Mouse (Mus musculus): ENCODE data around the gene Epha7. TPM values are rescaled to one million over a fixed set of nuclear protein-coding genes. Genes with fewer than 3 reads are reported as not detected.

The Epha7 gene
- polyA plus RNA-seq, 1 experiment from 2014 or later = 26.4 TPM

GRCm38 (mm10) chr4:28944237-28944636 is 131.3 kb downstream of the Epha7 start:
- Histone ChIP-seq H3K4me2 (ENCODE audit: low read length) (no peak overlapping the region), H3K9me3 (replicated peaks; ENCODE audit: control insufficient read depth, low read length) (no peaks in the 10 kb centered on the region), H3K36me3 (ENCODE audit: control insufficient read depth, insufficient read depth, low read length) (peaks cover 3% of the 10 kb centered on the region; the same call in 1 of the 2 replicates), H3K4me3 (ENCODE audit: low read depth, low read length) (no peak overlapping the region), H3K27ac (ENCODE audit: low read depth, low read length) (no peak overlapping the region), H3K4me1 (ENCODE audit: control insufficient read depth, insufficient read depth, low read length) (no peaks in the 10 kb centered on the region), H3K9ac (ENCODE audit: low read length) (no peak overlapping the region), H3K27me3 (replicated peaks; ENCODE audit: control insufficient read depth, insufficient read depth, low read length) (no peaks in the 10 kb centered on the region)
- ATAC-seq (no peak), DNase-seq (ENCODE audit: low spot score) (no peak)
- WGBS = 90% methylated on average over 6 of the region's 6 CpGs

- Histone ChIP-seq H3K36me3 (ENCODE audit: control insufficient read depth, insufficient read depth, low read length) (peaks cover 10% of the 10 kb centered on the region; the same call in 1 of the 2 replicates), H3K4me3 (ENCODE audit: low read depth, low read length) (no peak overlapping the region), H3K4me1 (ENCODE audit: control insufficient read depth, insufficient read depth, low read length) (no peaks in the 10 kb centered on the region), H3K9me3 (replicated peaks; ENCODE audit: control insufficient read depth, low read length) (no peaks in the 10 kb centered on the region), H3K27me3 (replicated peaks; ENCODE audit: control insufficient read depth, insufficient read depth, low read length) (no peaks in the 10 kb centered on the region), H3K27ac (ENCODE audit: low read depth, low read length) (no peak overlapping the region), H3K4me2 (ENCODE audit: low read length) (no peak overlapping the region), H3K9ac (ENCODE audit: low read length) (no peak overlapping the region)
- WGBS = 94% methylated on average over 9 of the region's 9 CpGs
- DNase-seq (ENCODE audit: low spot score) (no peak), ATAC-seq (no peak)
These were observed 148.1 kb downstream of the Epha7 start for GRCm38 (mm10) chr4:28960889-28961560.

DNA sequence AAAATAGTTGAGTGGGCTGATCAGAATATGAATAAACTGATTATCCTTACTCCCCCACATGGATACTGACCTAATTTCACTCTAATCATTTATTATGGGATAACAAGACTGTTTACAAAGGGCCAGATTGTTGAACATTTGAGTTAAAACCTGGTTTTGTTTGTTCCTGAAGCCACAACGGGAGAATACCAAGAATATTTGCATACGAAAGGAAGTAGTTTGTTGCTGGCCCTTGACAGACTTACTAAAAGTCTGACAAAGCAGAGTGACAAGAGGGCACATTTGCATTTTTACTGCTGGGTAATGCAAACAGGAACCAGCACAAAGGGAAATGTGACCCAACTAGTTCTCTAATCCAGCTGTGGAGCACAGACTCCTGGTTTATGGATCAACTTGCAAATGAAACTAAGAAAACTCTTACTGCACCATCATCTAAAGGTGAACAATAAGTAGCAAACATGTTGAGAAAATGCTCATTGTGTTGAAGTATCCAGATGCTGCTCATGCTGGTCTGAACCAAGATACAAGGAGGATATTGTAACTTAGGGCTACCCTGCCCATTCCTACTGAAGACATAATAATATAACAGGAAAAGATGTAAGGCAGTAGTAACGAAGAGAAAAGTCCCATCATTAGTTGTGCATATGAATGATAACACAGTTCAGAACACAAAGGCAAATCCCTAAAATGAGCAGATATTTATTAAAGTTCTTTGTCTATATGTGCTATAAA is 154.8 kb downstream of the Epha7 start:
- DNase-seq (ENCODE audit: low spot score) (peak; percentile 68), ATAC-seq (peak; percentile 73)
- Histone ChIP-seq H3K9ac (ENCODE audit: low read length) (no peak overlapping the region), H3K27me3 (replicated peaks; ENCODE audit: control insufficient read depth, insufficient read depth, low read length) (peaks cover 7% of the 10 kb centered on the region; the same call in 1 of the 2 replicates), H3K4me1 (ENCODE audit: control insufficient read depth, insufficient read depth, low read length) (peaks cover 10% of the 10 kb centered on the region; the same call in 1 of the 2 replicates), H3K36me3 (ENCODE audit: control insufficient read depth, insufficient read depth, low read length) (0 out of 2 replicates have a peak, but pooled peaks cover 6% of the 10 kb centered on the region), H3K4me3 (ENCODE audit: low read depth, low read length) (no peak overlapping the region), H3K27ac (ENCODE audit: low read depth, low read length) (no peak overlapping the region), H3K4me2 (ENCODE audit: low read length) (no peak overlapping the region), H3K9me3 (replicated peaks; ENCODE audit: control insufficient read depth, low read length) (no peaks in the 10 kb centered on the region)
- 19% methylated on average over 3 of the region's 3 CpGs for WGBS

- 67% methylated on average over 3 of the region's 3 CpGs for WGBS
- Histone ChIP-seq H3K36me3 (ENCODE audit: control insufficient read depth, insufficient read depth, low read length) (no peaks in the 10 kb centered on the region), H3K4me2 (ENCODE audit: low read length) (no peak overlapping the region), H3K27ac (ENCODE audit: low read depth, low read length) (no peak overlapping the region), H3K9me3 (replicated peaks; ENCODE audit: control insufficient read depth, low read length) (no peaks in the 10 kb centered on the region), H3K9ac (ENCODE audit: low read length) (no peak overlapping the region), H3K4me1 (ENCODE audit: control insufficient read depth, insufficient read depth, low read length) (no peaks in the 10 kb centered on the region), H3K27me3 (replicated peaks; ENCODE audit: control insufficient read depth, insufficient read depth, low read length) (no peaks in the 10 kb centered on the region), H3K4me3 (ENCODE audit: low read depth, low read length) (no peak overlapping the region)
- no peak for ATAC-seq
- no peak for DNase-seq (ENCODE audit: low spot score)
These were observed 185.7 kb downstream of the Epha7 start for GRCm38 (mm10) chr4:28998462-28999286.

DNA sequence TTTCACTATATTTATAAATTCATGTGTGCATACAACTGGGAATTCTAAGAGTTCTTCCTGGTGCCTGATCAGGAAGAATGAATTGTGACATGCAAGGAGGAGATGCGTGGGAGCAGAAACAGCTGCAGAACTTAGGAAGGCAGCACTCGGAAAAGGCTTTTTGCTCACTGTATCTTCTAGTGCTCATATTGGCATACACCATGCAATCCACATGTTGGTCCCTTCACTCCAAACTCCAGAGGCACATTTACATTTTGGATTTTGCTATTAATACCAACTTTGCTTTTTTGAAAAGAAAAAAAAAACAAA is 186.3 kb downstream of the Epha7 start:
- 78% methylated on average over 2 of the region's 2 CpGs for WGBS
- no peaks in the 10 kb centered on the region for H3K9me3 ChIP-seq (replicated peaks; ENCODE audit: control insufficient read depth, low read length)

DNA sequence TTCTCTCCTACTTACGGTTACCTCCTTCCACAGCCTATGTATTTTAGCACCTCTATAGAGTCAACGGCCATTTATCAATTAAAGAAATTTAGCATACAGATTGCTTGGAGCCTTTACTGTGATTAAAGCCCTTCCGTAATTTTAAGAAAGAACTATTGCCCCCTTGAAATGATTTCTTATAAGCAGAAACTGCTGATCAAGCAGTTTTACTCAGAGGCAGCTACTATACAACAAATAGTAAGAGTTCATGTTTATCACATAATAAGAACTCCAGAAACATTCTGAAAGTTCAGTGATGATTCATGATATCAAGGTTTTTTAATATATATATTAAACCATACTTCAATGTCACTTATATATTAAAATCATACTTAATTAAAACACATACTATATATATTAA is 197.4 kb downstream of the Epha7 start:
- H3K36me3 ChIP-seq (ENCODE audit: control insufficient read depth, insufficient read depth, low read length) = no peaks in the 10 kb centered on the region
- no peaks in the 10 kb centered on the region for H3K4me1 ChIP-seq (ENCODE audit: control insufficient read depth, insufficient read depth, low read length)
- DNase-seq (ENCODE audit: low spot score) = no peak
- WGBS = 94% methylated on average over 3 of the region's 3 CpGs
- no peaks in the 10 kb centered on the region for H3K27me3 ChIP-seq (replicated peaks; ENCODE audit: control insufficient read depth, insufficient read depth, low read length)
- H3K27ac ChIP-seq (ENCODE audit: low read depth, low read length) = no peak overlapping the region
- H3K9ac ChIP-seq (ENCODE audit: low read length) = no peak overlapping the region
- H3K4me3 ChIP-seq (ENCODE audit: low read depth, low read length) = no peak overlapping the region
- H3K4me2 ChIP-seq (ENCODE audit: low read length) = no peak overlapping the region
- H3K9me3 ChIP-seq (replicated peaks; ENCODE audit: control insufficient read depth, low read length) = no peaks in the 10 kb centered on the region
- no peak for ATAC-seq

More for the DNA sequence above, 186.3 kb downstream of the Epha7 start:
- no peak for ATAC-seq
- no peak overlapping the region for H3K9ac ChIP-seq (ENCODE audit: low read length)
- no peak for DNase-seq (ENCODE audit: low spot score)
- H3K36me3 ChIP-seq (ENCODE audit: control insufficient read depth, insufficient read depth, low read length) = no peaks in the 10 kb centered on the region
- no peak overlapping the region for H3K27ac ChIP-seq (ENCODE audit: low read depth, low read length)
- H3K4me3 ChIP-seq (ENCODE audit: low read depth, low read length) = no peak overlapping the region
- H3K4me1 ChIP-seq (ENCODE audit: control insufficient read depth, insufficient read depth, low read length) = no peaks in the 10 kb centered on the region
- no peak overlapping the region for H3K4me2 ChIP-seq (ENCODE audit: low read length)
- no peaks in the 10 kb centered on the region for H3K27me3 ChIP-seq (replicated peaks; ENCODE audit: control insufficient read depth, insufficient read depth, low read length)

Data from forebrain, embryonic 14.5 days (tissue).